Mouse (Mus musculus): ENCODE measurements around the gene Daam1. TPM values are rescaled to one million over a fixed set of nuclear protein-coding genes. Genes with fewer than 3 reads are reported as not detected.

Gene Daam1
- polyA plus RNA-seq, 1 experiment, result 10.1 TPM

- Histone ChIP-seq H3K79me2 (ENCODE audit: control insufficient read depth, insufficient read depth) (peaks cover 83% of the 10 kb centered on the region), H3K36me3 (ENCODE audit: control insufficient read depth, insufficient read depth) (peaks cover 2% of the 10 kb centered on the region), H3K4me3 (no peak overlapping the region), H3ac (ENCODE audit: control insufficient read depth, insufficient read length) (no peak overlapping the region), H3K27me3 (ENCODE audit: control insufficient read depth, insufficient read depth, insufficient read length) (no peaks in the 10 kb centered on the region), H3K4me2 (ENCODE audit: low read depth) (no peak overlapping the region)
- TF ChIP-seq MAX (IDR thresholded peaks at IDR 0.05; ENCODE audit: low read depth) (no peak), POLR2A (IDR thresholded peaks at IDR 0.05; ENCODE audit: insufficient read length, low read depth) (no peak), E2F4 (IDR thresholded peaks at IDR 0.05; ENCODE audit: insufficient read depth) (no peak), SRF (IDR thresholded peaks at IDR 0.05; ENCODE audit: control insufficient read depth, insufficient read length, low read depth) (no peak), REST (IDR thresholded peaks at IDR 0.05; ENCODE audit: insufficient read depth, insufficient read length) (no peak), MYOD1 (IDR thresholded peaks at IDR 0.05; ENCODE audit: control insufficient read depth in 1 of 3, insufficient read length in 2 of 3, low read depth in 2 of 3) (no peak), TCF12 (IDR thresholded peaks at IDR 0.05; ENCODE audit: insufficient read depth, poor library complexity, severe bottlenecking) (no peak), TCF3 (IDR thresholded peaks at IDR 0.05; ENCODE audit: insufficient read length, low read depth) (no peak), POLR2AphosphoS2 (IDR thresholded peaks at IDR 0.05; ENCODE audit: insufficient read length, low read depth) (no peak), CEBPB (IDR thresholded peaks at IDR 0.05; ENCODE audit: insufficient read depth, poor library complexity, severe bottlenecking) (no peak), MYOG (IDR thresholded peaks at IDR 0.05; ENCODE audit: control insufficient read depth in 1 of 3, insufficient read depth in 1 of 3, insufficient read length in 2 of 3, low read depth in 2 of 3) (no peak), USF1 (IDR thresholded peaks at IDR 0.05; ENCODE audit: low read depth) (no peak)
Observed at GRCm38 (mm10) chr12:71847617-71848016, 16.7 kb downstream of the Daam1 start.

GRCm38 (mm10) chr12:71848037-71848776 is 17.3 kb downstream of the Daam1 start:
- Histone ChIP-seq H3ac (ENCODE audit: control insufficient read depth, insufficient read length) (no peak overlapping the region), H3K36me3 (ENCODE audit: control insufficient read depth, insufficient read depth) (no peaks in the 10 kb centered on the region), H3K79me2 (ENCODE audit: control insufficient read depth, insufficient read depth) (peaks cover 83% of the 10 kb centered on the region), H3K4me3 (no peak overlapping the region), H3K27me3 (ENCODE audit: control insufficient read depth, insufficient read depth, insufficient read length) (no peaks in the 10 kb centered on the region), H3K4me2 (ENCODE audit: low read depth) (no peak overlapping the region)
- TF ChIP-seq USF1 (IDR thresholded peaks at IDR 0.05; ENCODE audit: low read depth), result no peak
- TF ChIP-seq POLR2A (IDR thresholded peaks at IDR 0.05; ENCODE audit: insufficient read length, low read depth), result no peak
- no peak for TF ChIP-seq REST (IDR thresholded peaks at IDR 0.05; ENCODE audit: insufficient read depth, insufficient read length)
- no peak for TF ChIP-seq SRF (IDR thresholded peaks at IDR 0.05; ENCODE audit: control insufficient read depth, insufficient read length, low read depth)
- TF ChIP-seq MYOD1 (IDR thresholded peaks at IDR 0.05; ENCODE audit: control insufficient read depth in 1 of 3, insufficient read length in 2 of 3, low read depth in 2 of 3), result no peak
- TF ChIP-seq E2F4 (IDR thresholded peaks at IDR 0.05; ENCODE audit: insufficient read depth), result no peak
- no peak for TF ChIP-seq MYOG (IDR thresholded peaks at IDR 0.05; ENCODE audit: control insufficient read depth in 1 of 3, insufficient read depth in 1 of 3, insufficient read length in 2 of 3, low read depth in 2 of 3)
- TF ChIP-seq TCF12 (IDR thresholded peaks at IDR 0.05; ENCODE audit: insufficient read depth, poor library complexity, severe bottlenecking), result no peak
- TF ChIP-seq TCF3 (IDR thresholded peaks at IDR 0.05; ENCODE audit: insufficient read length, low read depth), result no peak
- TF ChIP-seq CEBPB (IDR thresholded peaks at IDR 0.05; ENCODE audit: insufficient read depth, poor library complexity, severe bottlenecking), result no peak
- TF ChIP-seq MAX (IDR thresholded peaks at IDR 0.05; ENCODE audit: low read depth), result no peak
- TF ChIP-seq POLR2AphosphoS2 (IDR thresholded peaks at IDR 0.05; ENCODE audit: insufficient read length, low read depth), result no peak

- Histone ChIP-seq H3ac (ENCODE audit: control insufficient read depth, insufficient read length) (no peak overlapping the region), H3K4me2 (ENCODE audit: low read depth) (no peak overlapping the region), H3K27me3 (ENCODE audit: control insufficient read depth, insufficient read depth, insufficient read length) (no peaks in the 10 kb centered on the region), H3K4me3 (no peak overlapping the region), H3K36me3 (ENCODE audit: control insufficient read depth, insufficient read depth) (no peaks in the 10 kb centered on the region), H3K79me2 (ENCODE audit: control insufficient read depth, insufficient read depth) (peaks cover 83% of the 10 kb centered on the region)
- TF ChIP-seq MAX (IDR thresholded peaks at IDR 0.05; ENCODE audit: low read depth) (no peak), E2F4 (IDR thresholded peaks at IDR 0.05; ENCODE audit: insufficient read depth) (no peak), CEBPB (IDR thresholded peaks at IDR 0.05; ENCODE audit: insufficient read depth, poor library complexity, severe bottlenecking) (no peak), POLR2A (IDR thresholded peaks at IDR 0.05; ENCODE audit: insufficient read length, low read depth) (no peak), MYOD1 (IDR thresholded peaks at IDR 0.05; ENCODE audit: control insufficient read depth in 1 of 3, insufficient read length in 2 of 3, low read depth in 2 of 3) (no peak), TCF12 (IDR thresholded peaks at IDR 0.05; ENCODE audit: insufficient read depth, poor library complexity, severe bottlenecking) (no peak), USF1 (IDR thresholded peaks at IDR 0.05; ENCODE audit: low read depth) (no peak), POLR2AphosphoS2 (IDR thresholded peaks at IDR 0.05; ENCODE audit: insufficient read length, low read depth) (no peak), REST (IDR thresholded peaks at IDR 0.05; ENCODE audit: insufficient read depth, insufficient read length) (no peak), TCF3 (IDR thresholded peaks at IDR 0.05; ENCODE audit: insufficient read length, low read depth) (no peak), SRF (IDR thresholded peaks at IDR 0.05; ENCODE audit: control insufficient read depth, insufficient read length, low read depth) (no peak), MYOG (IDR thresholded peaks at IDR 0.05; ENCODE audit: control insufficient read depth in 1 of 3, insufficient read depth in 1 of 3, insufficient read length in 2 of 3, low read depth in 2 of 3) (no peak)
Observed at GRCm38 (mm10) chr12:71849051-71849450, 18.2 kb downstream of the Daam1 start.

- Histone ChIP-seq H3ac (ENCODE audit: control insufficient read depth, insufficient read length) (no peak overlapping the region), H3K79me2 (ENCODE audit: control insufficient read depth, insufficient read depth) (peaks cover 76% of the 10 kb centered on the region), H3K4me3 (no peak overlapping the region), H3K36me3 (ENCODE audit: control insufficient read depth, insufficient read depth) (no peaks in the 10 kb centered on the region), H3K4me2 (ENCODE audit: low read depth) (no peak overlapping the region), H3K27me3 (ENCODE audit: control insufficient read depth, insufficient read depth, insufficient read length) (no peaks in the 10 kb centered on the region)
- no peak for TF ChIP-seq POLR2A (IDR thresholded peaks at IDR 0.05; ENCODE audit: insufficient read length, low read depth)
- no peak for TF ChIP-seq TCF12 (IDR thresholded peaks at IDR 0.05; ENCODE audit: insufficient read depth, poor library complexity, severe bottlenecking)
- TF ChIP-seq SRF (IDR thresholded peaks at IDR 0.05; ENCODE audit: control insufficient read depth, insufficient read length, low read depth), result no peak
Observed at GRCm38 (mm10) chr12:71850135-71850534, 19.3 kb downstream of the Daam1 start.
